Mouse (Mus musculus) forebrain, embryonic 16.5 days (tissue): Measurements from ENCODE around the gene Ptp4a2. TPM values are rescaled to one million over a fixed set of nuclear protein-coding genes. Genes with fewer than 3 reads are reported as not detected.

Experiments
- ATAC-seq: fragments of 200-750 bp; cut with Nextera tagmentation; 2 replicates; pipeline ENCODE4 v1.8.0; 2017; ENCODE audit warnings: mild to moderate bottlenecking, moderate library complexity
- H3K27ac ChIP-seq: fragments of 300-500 bp; sonication (generic); 2 replicates; pipeline ENCODE4 v1.5.1; 2014; ENCODE audit warnings: low read length, control low read depth
- H3K27me3 ChIP-seq: fragments of 300-500 bp; sonication (generic); replicated peaks from 2 replicates; pipeline ENCODE4 v1.6.1; 2014; ENCODE audit warnings: low read length; ENCODE audit not compliant: control insufficient read depth, insufficient read depth
- H3K36me3 ChIP-seq: fragments of 300-500 bp; sonication (generic); 2 replicates; pipeline ENCODE4 v1.6.1; 2014; ENCODE audit not compliant: control insufficient read depth, insufficient read depth
- H3K4me1 ChIP-seq: fragments of 300-500 bp; sonication (generic); replicated peaks from 2 replicates; pipeline ENCODE4 v1.6.1; 2014; ENCODE audit warnings: low read length; ENCODE audit not compliant: control insufficient read depth, insufficient read depth
- H3K4me2 ChIP-seq: fragments of 300-500 bp; sonication (generic); 2 replicates; pipeline ENCODE4 v1.6.1; 2014; ENCODE audit warnings: mild to moderate bottlenecking, low read length, control low read depth
- H3K4me3 ChIP-seq: fragments of 300-500 bp; sonication (generic); replicated peaks from 2 replicates; pipeline ENCODE4 v1.5.1; 2014; ENCODE audit warnings: mild to moderate bottlenecking, low read length, control low read depth
- H3K9ac ChIP-seq: fragments of 300-500 bp; sonication (generic); replicated peaks from 2 replicates; pipeline ENCODE4 v1.6.1; 2014; ENCODE audit warnings: low read depth, low read length, control low read depth
- H3K9me3 ChIP-seq: fragments of 300-500 bp; sonication (generic); 2 replicates; pipeline ENCODE4 v1.6.1; 2016; ENCODE audit warnings: low read length; ENCODE audit not compliant: control insufficient read depth
- WGBS: fragments of 180-500 bp; shearing (Covaris S2); extraction: QIAGEN DNeasy Blood & Tissue Kit; methylation state at CpG from one replicate; pipeline ENCODE4 v1.1.7; 2014; 5-methylcytosine and 5-hydroxymethylcytosine counted together
- polyA plus RNA-seq: library from polyadenylated mRNA; unstranded; fragments of >200 nt; fragmentation: Nextera tagmentation; extraction: Ambion mirVana; gene quantifications from 2 replicates; pipeline ENCODE4 v1.2.1, GENCODE M21; 2015

Gene Ptp4a2
- polyA plus RNA-seq, 1 experiment from 2014 or later = 278 TPM

DNA sequence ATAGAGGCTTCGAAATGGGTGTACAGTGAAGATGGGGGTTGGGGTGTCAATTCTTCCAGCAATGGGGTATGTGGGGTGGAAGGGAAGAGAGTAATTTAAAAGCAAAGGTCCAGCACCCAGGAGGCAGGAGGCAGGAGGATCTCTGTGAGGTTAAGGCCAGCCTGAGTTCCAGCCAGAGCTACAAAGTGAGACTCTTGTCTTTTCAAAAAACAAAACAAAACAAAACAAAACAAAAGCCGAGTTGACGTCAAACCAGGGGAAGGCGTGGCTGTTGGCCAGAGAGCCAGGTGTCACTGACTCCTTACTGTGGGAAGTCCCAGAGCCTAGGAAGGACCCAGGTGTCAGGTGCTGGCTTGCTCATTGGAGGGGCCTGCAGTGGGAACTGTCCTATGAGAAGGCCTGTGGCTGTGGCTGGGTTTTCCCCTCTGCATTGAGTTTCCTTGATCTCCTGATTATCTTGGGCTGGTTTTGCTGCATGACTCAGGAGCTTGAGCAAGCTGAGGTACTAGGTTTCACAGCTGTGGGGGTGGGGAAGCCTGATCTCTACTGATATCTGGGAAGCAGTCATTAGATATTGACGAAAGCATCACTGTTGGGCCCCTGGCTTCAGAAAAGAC is 17.2 kb upstream of the Ptp4a2 start:
- Histone ChIP-seq H3K4me2 (no peak overlapping the region), H3K27me3 (no peaks in the 10 kb centered on the region), H3K36me3 (no peaks in the 10 kb centered on the region), H3K4me1 (peaks cover 22% of the 10 kb centered on the region), H3K9ac (no peak overlapping the region), H3K9me3 (no peaks in the 10 kb centered on the region), H3K27ac (no peak overlapping the region), H3K4me3 (no peak overlapping the region)
- no peak for ATAC-seq
- 68% methylated on average over 5 of the region's 5 CpGs for WGBS

DNA sequence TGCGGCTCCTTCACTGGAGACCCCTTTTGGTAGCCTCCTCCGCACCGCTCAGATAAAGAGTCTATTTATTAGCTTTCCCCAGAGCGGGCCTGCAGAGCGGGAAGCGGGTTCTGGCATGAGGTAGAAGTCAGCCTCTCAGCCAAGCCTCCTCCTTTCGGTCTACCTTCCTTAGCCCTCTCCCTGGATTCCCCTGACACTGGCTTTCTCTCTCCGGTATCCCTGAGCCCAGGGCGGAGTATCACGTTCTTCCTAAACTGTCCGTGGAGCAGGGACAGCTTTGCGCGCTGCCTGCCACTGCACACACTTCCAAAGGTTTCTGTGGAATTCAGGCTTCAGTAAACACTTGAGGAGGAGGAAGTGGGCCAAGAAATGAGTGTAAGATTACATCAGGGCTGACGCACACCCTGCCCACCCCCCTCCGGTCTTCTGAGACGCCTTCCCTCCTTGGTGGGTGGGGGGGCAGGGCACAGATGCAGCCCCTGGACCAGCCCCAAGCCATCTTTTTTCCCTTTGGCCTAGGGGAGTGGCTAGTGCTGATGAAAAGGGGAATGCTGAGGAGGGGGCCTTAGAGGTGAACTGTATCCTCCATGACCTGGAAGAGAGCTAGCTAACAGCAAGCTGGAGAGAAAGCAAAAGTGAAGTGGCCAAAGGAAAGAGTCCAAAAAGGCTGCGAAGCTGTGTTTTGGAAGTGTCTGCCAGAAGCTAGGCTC is 15.7 kb upstream of the Ptp4a2 start:
- peak overlapping the region; percentile 39 for H3K9ac ChIP-seq
- peak overlapping the region; percentile 62 for H3K27ac ChIP-seq
- H3K4me3 ChIP-seq = no peak overlapping the region
- no peaks in the 10 kb centered on the region for H3K9me3 ChIP-seq
- no peaks in the 10 kb centered on the region for H3K27me3 ChIP-seq
- peak; percentile 81 for ATAC-seq
- no peaks in the 10 kb centered on the region for H3K36me3 ChIP-seq
- 7% methylated on average over 17 of the region's 17 CpGs for WGBS
- peak overlapping the region; percentile 42 for H3K4me2 ChIP-seq
- peaks cover 22% of the 10 kb centered on the region for H3K4me1 ChIP-seq

DNA sequence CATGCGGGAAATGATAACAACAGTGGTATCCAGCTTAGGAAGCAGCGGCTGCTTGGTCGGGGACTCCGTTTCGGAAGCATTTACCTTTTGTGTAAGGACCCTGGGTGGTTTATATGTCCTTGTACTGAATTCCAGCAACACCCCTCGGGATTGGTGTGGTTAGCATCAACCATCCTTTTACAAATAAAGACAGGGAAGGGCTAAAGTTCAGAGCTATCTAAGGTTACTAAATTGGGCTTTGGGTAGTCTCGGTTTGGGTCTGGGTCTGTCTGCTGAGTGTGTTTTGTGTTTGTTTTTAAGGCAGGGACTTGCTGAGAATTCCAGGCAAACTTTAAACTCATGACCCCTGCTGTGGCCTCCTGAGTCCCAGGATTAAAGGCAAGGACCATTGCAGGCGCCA is 15.2 kb upstream of the Ptp4a2 start:
- 22% methylated on average over 8 of the region's 8 CpGs for WGBS
- ATAC-seq = no peak
- Histone ChIP-seq H3K27me3 (no peaks in the 10 kb centered on the region), H3K27ac (no peak overlapping the region), H3K4me3 (no peak overlapping the region), H3K9me3 (no peaks in the 10 kb centered on the region), H3K36me3 (no peaks in the 10 kb centered on the region), H3K4me1 (peaks cover 22% of the 10 kb centered on the region), H3K9ac (no peak overlapping the region), H3K4me2 (no peak overlapping the region)

DNA sequence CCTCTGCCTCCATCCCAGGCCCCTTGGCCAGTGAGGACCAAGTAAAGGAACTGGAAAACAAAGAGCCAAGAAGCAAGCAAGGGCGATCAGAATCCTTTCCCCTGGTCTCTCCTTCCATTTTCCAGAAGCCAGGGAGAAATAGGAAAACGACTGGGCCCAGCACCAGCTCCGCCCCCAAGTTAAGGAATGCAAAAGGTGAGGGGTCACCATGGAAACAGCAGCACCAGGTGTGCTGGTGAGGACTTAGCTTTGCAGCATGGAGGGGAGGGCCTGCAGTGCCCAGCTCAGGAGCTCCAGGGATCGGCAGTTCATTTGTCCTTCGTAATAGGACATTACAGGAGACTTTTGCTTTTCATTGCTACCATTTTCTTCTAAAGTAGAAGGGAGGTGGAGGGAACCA is 13.0 kb upstream of the Ptp4a2 start:
- H3K27ac ChIP-seq = no peak overlapping the region
- ATAC-seq = no peak
- no peaks in the 10 kb centered on the region for H3K36me3 ChIP-seq
- 32% methylated on average over 5 of the region's 5 CpGs for WGBS
- H3K27me3 ChIP-seq = no peaks in the 10 kb centered on the region
- no peak overlapping the region for H3K4me3 ChIP-seq
- H3K9me3 ChIP-seq = no peaks in the 10 kb centered on the region
- H3K9ac ChIP-seq = no peak overlapping the region
- H3K4me1 ChIP-seq = peaks cover 12% of the 10 kb centered on the region
- H3K4me2 ChIP-seq = no peak overlapping the region

DNA sequence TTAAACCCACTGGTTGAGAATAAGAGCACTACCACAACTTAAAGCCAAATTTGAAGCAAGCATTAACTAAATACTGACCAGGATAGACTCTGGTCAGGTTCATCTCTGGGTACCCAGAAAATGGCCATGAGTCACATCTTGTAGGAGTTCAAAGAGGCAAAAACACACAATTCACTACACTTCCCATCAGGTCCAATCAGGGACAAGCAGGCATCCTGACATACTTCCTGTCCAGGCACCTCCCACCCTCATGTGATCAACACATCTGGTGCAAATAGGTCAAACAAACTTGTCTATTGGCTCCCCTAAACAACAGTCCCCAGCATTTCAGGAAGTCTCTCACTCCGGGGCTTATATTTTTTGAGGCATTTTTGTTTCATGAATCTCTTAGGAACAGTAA is 7.7 kb upstream of the Ptp4a2 start:
- Histone ChIP-seq H3K4me1 (no peaks in the 10 kb centered on the region), H3K4me2 (no peak overlapping the region), H3K9ac (no peak overlapping the region), H3K9me3 (no peaks in the 10 kb centered on the region), H3K27me3 (no peaks in the 10 kb centered on the region), H3K27ac (no peak overlapping the region), H3K36me3 (no peaks in the 10 kb centered on the region), H3K4me3 (no peak overlapping the region)
- WGBS = 88% methylated on average over 1 of the region's 1 CpGs
- ATAC-seq = no peak

DNA sequence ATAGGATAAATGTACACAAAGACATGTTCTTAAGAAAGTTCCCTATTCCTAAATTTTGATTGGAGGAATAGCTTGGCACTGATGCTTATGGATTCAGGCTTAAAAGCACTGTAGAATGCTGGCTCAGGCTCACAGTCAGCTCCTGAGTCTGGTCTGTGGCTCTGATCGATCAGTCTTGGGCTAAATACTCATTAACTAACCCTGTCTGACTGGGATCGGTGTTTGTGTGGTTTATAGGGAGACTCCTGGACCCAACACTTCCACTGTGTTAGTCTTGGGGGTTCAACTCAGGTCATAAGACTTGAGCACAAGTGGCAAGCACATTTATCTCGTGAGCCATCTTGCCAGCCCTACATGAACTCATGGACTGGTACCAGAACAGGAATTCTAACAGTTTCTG is 6.0 kb upstream of the Ptp4a2 start:
- Histone ChIP-seq H3K4me1 (no peaks in the 10 kb centered on the region), H3K9ac (no peak overlapping the region), H3K4me2 (no peak overlapping the region), H3K27me3 (no peaks in the 10 kb centered on the region), H3K36me3 (no peaks in the 10 kb centered on the region), H3K9me3 (no peaks in the 10 kb centered on the region), H3K4me3 (no peak overlapping the region), H3K27ac (no peak overlapping the region)
- ATAC-seq = no peak
- 88% methylated on average over 3 of the region's 3 CpGs for WGBS

DNA sequence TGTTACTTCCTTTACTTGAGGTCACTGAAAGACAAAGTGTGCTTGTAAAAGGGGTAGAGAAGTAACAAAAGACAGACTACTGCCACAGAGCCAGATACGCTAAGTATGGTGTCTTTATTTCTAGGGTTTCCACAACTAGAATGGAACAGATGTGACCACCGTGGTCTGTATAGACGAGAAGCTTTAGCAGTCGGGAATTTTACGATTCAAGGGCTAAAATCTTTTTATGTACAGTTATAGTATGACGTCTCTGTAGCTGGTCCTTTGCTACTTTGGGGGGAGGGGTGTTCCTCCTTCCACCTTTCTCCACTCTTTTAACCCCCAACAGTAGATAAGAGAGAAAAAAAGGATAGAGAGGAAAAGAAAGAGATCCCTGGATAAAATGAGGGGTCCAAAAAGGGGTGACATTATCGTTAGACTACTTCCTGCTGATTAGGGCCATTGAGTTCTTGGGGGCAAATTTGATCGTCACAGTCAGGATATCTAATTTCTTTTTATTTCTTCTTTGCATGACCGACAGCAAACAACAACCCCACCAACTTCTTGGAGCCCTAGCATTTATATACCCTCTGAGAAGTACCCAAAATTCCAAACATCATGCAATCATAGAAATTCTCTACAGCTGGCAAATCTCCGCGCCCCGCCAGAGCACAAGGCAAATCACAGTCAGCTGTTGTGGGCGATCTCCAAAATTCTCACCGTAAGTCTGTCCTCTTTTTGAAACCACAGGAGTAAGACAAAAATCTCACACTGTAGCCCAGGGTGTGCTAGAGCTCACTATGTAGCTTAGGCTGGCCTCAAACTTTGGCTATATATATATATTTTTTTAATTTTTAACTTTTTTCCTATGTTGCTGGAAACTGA is 818 bp downstream of the Ptp4a2 start:
- 85% methylated on average over 14 of the region's 14 CpGs for WGBS
- Histone ChIP-seq H3K4me1 (peaks cover 5% of the 10 kb centered on the region), H3K36me3 (no peaks in the 10 kb centered on the region), H3K27me3 (peaks cover 5% of the 10 kb centered on the region; the same call in 1 of the 2 replicates), H3K9me3 (no peaks in the 10 kb centered on the region), H3K9ac (no peak overlapping the region), H3K4me2 (no peak overlapping the region), H3K27ac (no peak overlapping the region), H3K4me3 (no peak overlapping the region)
- ATAC-seq = no peak

DNA sequence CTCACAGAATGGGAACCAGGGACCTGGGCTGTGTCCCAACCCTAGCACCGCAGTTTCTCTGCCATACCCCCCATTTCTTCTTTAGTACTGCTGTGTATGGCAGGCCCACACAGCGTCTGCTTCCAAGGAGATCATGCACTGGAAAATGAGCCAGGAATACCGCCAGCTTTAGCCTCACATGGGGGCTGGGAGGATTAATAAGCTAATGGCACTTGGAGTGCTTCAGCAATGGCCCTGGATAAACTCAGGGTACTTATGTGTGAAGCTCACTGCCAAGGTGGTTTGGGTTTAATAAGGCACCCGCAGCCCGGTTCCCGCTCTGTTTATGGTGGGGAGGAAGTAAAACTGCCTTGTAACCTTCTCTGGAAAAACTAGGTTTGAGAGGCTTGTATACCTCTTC is 6.6 kb downstream of the Ptp4a2 start:
- Histone ChIP-seq H3K27ac (no peak overlapping the region), H3K4me3 (no peak overlapping the region), H3K36me3 (no peaks in the 10 kb centered on the region), H3K9me3 (no peaks in the 10 kb centered on the region), H3K9ac (no peak overlapping the region), H3K27me3 (no peaks in the 10 kb centered on the region), H3K4me1 (peaks cover 25% of the 10 kb centered on the region), H3K4me2 (no peak overlapping the region)
- no peak for ATAC-seq
- 53% methylated on average over 6 of the region's 6 CpGs for WGBS

DNA sequence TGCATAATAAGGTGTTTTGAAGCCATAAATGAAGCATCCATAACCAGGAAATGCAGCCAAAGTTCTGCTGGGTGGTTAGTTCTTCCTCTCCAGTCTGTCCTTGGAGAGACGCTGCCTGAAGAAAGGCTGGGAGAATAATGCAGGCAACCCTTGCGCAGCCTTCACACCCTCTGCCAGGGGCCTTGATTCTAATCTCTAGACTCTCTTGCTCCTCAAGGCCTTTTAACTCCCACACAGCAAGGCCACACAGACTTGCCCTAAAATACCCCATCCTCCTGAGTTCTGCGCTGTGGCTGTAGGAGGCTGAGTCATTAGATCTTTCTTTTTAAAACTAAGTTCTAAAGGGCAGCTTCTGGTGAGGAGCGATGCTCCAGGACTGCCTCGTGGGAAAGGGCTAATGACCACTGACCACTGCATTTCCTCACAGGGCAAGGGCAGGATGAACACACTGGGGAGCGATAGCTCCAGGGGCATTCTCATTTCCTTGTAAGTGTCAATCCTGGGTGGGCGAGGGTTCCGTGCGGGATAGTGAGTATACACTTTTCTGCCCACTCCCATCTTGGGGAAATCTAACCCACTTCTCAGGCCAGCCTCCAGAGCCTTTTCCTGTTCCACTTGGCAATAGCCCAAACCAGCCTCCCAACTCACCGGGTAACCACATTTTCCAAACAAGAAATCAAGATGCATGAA is 7.6 kb downstream of the Ptp4a2 start:
- Histone ChIP-seq H3K27ac (no peak overlapping the region), H3K9ac (no peak overlapping the region), H3K4me1 (peaks cover 28% of the 10 kb centered on the region), H3K4me2 (no peak overlapping the region), H3K4me3 (no peak overlapping the region), H3K9me3 (no peaks in the 10 kb centered on the region), H3K27me3 (no peaks in the 10 kb centered on the region), H3K36me3 (no peaks in the 10 kb centered on the region)
- no peak for ATAC-seq
- 82% methylated on average over 10 of the region's 10 CpGs for WGBS
